Mouse (Mus musculus) bone marrow macrophage, adult 2 months (primary cell): ENCODE data around the gene Gm44511.

Experiments
- CTCF ChIP-seq: IDR thresholded peaks from 2 replicates; pipeline ENCODE4 v1.5.1; 2012; ENCODE audit warnings: low read depth, mild to moderate bottlenecking, low read length, moderate library complexity
- POLR2A ChIP-seq: IDR thresholded peaks from 2 replicates; pipeline ENCODE4 v1.6.1; 2012; ENCODE audit warnings: mild to moderate bottlenecking, low read depth, low read length, borderline replicate concordance

- no peak for TF ChIP-seq CTCF
- no peak for TF ChIP-seq POLR2A
These were observed 10.8 kb upstream of the Gm44511 start for GRCm38 (mm10) chr6:128836955-128837334.
